Mouse (Mus musculus): ENCODE data around the gene Tmed8. TPM values are rescaled to one million over a fixed set of nuclear protein-coding genes. Genes with fewer than 3 reads are reported as not detected.
"Not testable (repeated sequence)": the region's sequence is repeated elsewhere in the genome, so short reads cannot be mapped to it uniquely, and the experiment has no call there.

Tmed8 gene
- polyA plus RNA-seq, 1 experiment, result 3.3 TPM

DNA sequence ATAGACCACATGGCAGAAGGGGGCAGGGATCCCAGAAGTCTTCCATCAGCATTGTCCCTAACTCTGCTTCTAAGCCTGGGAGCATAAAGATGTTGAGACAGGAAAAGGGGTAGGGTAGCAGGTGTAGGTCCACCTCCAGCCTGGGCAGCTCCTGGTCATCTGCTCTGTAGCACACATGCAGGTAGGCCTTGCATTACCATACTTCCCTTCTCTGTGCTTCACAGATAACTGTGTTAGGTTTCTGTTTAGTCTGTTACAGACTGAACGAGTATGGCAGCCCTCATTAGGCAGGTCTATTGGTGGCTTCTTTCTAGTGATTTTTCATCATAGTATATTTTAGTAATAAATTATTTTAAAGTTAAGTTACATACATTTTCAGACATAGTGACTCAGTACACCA, 39.9 kb downstream of the Tmed8 start:
- Histone ChIP-seq H3K27me3 (ENCODE audit: control insufficient read depth, insufficient read depth, low read length) (no peaks in the 10 kb centered on the region), H3K27ac (ENCODE audit: control insufficient read depth, insufficient read depth, low read depth, low read length) (no peak overlapping the region), H3K36me3 (ENCODE audit: control insufficient read depth, insufficient read depth, low read length) (no peaks in the 10 kb centered on the region), H3K4me3 (ENCODE audit: control insufficient read depth, low read depth, low read length) (no peak overlapping the region), H3K4me1 (ENCODE audit: control insufficient read depth, insufficient read depth, low read length) (peaks cover 9% of the 10 kb centered on the region)
- TF ChIP-seq POLR2A (IDR thresholded peaks at IDR 0.05; ENCODE audit: control insufficient read depth, low read depth, low read length) (no peak), CTCF (IDR thresholded peaks at IDR 0.05; ENCODE audit: control insufficient read depth, insufficient read depth, insufficient replicate concordance, low read depth, low read length) (no peak)

DNA sequence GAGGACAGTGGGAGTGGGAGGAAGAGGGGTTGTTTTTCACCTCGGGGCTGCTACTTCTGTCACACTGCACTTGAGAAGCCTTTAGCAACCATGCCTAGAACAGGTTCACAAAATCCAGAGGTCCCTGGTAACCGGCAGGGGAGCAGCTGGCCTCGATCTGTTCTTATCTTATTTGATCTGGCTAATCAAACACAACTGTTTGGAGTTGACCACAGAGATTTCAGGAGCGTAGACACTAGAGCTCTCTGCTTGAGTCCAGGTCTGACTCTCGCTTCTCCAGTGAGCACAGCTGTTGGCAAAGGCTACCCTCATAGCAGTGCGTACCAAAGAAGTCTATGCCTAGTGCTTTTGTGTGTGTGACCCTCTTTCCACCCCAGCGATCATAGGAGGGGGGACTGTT, 42.2 kb downstream of the Tmed8 start:
- no peaks in the 10 kb centered on the region for H3K36me3 ChIP-seq (ENCODE audit: control insufficient read depth, insufficient read depth, low read length)
- no peak for TF ChIP-seq CTCF (IDR thresholded peaks at IDR 0.05; ENCODE audit: control insufficient read depth, insufficient read depth, insufficient replicate concordance, low read depth, low read length)
- no peak for TF ChIP-seq POLR2A (IDR thresholded peaks at IDR 0.05; ENCODE audit: control insufficient read depth, low read depth, low read length)
- H3K4me1 ChIP-seq (ENCODE audit: control insufficient read depth, insufficient read depth, low read length), result peaks cover 9% of the 10 kb centered on the region
- no peaks in the 10 kb centered on the region for H3K27me3 ChIP-seq (ENCODE audit: control insufficient read depth, insufficient read depth, low read length)
- no peak overlapping the region; the same call in 1 of the 2 replicates for H3K4me3 ChIP-seq (ENCODE audit: control insufficient read depth, low read depth, low read length)
- no peak overlapping the region for H3K27ac ChIP-seq (ENCODE audit: control insufficient read depth, insufficient read depth, low read depth, low read length)

DNA sequence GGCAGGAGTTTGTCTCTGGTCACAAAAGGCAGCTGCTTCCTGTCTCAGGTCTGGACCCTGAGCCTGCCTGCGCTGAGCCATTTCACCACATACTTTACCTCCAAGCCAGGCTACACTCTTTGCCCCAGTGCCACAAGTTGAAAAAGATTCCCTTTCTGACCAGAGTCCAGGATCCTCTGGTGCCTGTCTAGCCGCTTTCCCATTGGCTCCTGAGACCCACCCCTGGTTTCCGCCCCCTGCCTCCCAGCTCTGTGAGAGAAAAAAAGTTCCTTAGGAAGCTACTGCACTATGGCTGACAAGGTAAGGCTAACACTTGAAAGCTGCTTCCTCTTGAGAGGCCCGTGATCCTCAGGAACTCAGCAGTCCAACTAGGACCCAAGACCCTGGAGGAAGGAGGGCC, 42.9 kb downstream of the Tmed8 start:
- H3K4me1 ChIP-seq (ENCODE audit: control insufficient read depth, insufficient read depth, low read length), result peaks cover 9% of the 10 kb centered on the region
- H3K27me3 ChIP-seq (ENCODE audit: control insufficient read depth, insufficient read depth, low read length), result no peaks in the 10 kb centered on the region
- H3K36me3 ChIP-seq (ENCODE audit: control insufficient read depth, insufficient read depth, low read length), result no peaks in the 10 kb centered on the region
- peak overlapping the region; percentile 20 for H3K4me3 ChIP-seq (ENCODE audit: control insufficient read depth, low read depth, low read length)
- 0 out of 2 replicates have a peak overlapping the region, but pooled peaks have one; percentile 3 for H3K27ac ChIP-seq (ENCODE audit: control insufficient read depth, insufficient read depth, low read depth, low read length)
- TF ChIP-seq POLR2A (IDR thresholded peaks at IDR 0.05; ENCODE audit: control insufficient read depth, low read depth, low read length), result no peak
- TF ChIP-seq CTCF (IDR thresholded peaks at IDR 0.05; ENCODE audit: control insufficient read depth, insufficient read depth, insufficient replicate concordance, low read depth, low read length), result no peak

DNA sequence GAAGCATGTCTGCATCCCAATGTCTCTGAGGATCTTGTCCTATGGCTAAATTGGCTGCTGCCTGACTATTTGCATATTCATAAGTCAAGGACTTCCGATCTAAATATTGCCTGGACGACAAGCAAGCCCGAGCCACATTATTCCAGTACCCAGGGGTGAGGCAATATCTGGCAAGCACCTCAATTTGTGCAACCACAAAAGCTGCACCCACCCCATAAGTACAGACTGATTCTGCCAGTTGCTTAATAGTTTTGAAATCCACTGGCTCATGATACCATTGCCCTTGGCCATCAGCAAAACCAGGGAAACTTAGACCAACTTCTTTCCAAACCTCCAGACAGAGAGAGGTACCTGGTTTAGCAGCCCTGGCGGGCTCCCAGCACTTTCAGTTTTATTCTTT, 45.8 kb downstream of the Tmed8 start:
- not testable (repeated sequence) for H3K36me3 ChIP-seq (ENCODE audit: control insufficient read depth, insufficient read depth, low read length); H3K27me3 ChIP-seq (ENCODE audit: control insufficient read depth, insufficient read depth, low read length); H3K27ac ChIP-seq (ENCODE audit: control insufficient read depth, insufficient read depth, low read depth, low read length); H3K4me3 ChIP-seq (ENCODE audit: control insufficient read depth, low read depth, low read length); H3K4me1 ChIP-seq (ENCODE audit: control insufficient read depth, insufficient read depth, low read length)

DNA sequence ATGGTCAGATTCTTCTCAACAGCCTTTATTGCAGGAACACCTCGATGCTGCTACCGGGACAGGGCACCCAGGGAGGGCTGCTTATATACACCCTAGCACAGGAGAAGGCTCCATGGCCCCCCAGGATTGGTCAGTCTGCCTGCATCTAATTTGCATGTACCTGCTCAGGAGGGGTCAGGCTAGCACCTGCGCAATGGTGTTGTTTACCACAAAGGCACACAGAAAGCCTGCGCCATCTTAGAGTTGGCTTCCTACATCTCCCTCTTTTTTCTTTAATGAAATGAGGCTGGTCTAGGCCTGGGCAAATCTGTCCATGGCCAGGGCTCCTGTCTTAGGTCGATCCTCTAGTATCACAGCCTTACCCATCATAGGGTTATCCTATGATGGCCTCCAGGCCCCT, 50.8 kb downstream of the Tmed8 start:
- no peak for TF ChIP-seq CTCF (IDR thresholded peaks at IDR 0.05; ENCODE audit: control insufficient read depth, insufficient read depth, insufficient replicate concordance, low read depth, low read length)
- no peak for TF ChIP-seq POLR2A (IDR thresholded peaks at IDR 0.05; ENCODE audit: control insufficient read depth, low read depth, low read length)
- no peaks in the 10 kb centered on the region for H3K36me3 ChIP-seq (ENCODE audit: control insufficient read depth, insufficient read depth, low read length)
- peaks cover 3% of the 10 kb centered on the region for H3K4me1 ChIP-seq (ENCODE audit: control insufficient read depth, insufficient read depth, low read length)
- no peaks in the 10 kb centered on the region for H3K27me3 ChIP-seq (ENCODE audit: control insufficient read depth, insufficient read depth, low read length)
- H3K27ac ChIP-seq (ENCODE audit: control insufficient read depth, insufficient read depth, low read depth, low read length), result no peak overlapping the region
- no peak overlapping the region for H3K4me3 ChIP-seq (ENCODE audit: control insufficient read depth, low read depth, low read length)

DNA sequence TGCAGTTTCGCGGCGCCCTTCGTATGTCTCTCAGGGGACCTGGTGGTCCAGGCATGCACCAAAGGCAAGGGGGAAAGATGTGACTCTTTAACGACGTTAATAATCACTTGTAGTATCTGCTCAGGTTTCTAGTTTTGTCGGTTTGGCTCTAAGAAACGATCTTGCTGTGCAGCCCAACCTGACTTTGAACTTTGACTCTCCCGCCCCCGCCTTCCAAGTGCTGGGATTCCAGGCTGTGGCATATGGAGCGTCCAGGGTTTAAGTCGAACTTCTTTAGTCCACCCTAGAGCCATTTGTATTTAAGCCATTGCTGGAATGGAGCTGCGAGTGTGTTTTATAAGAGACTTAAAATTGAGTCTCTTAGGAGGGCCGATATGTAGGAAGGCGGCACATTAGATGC, 52.1 kb downstream of the Tmed8 start:
- H3K27me3 ChIP-seq (ENCODE audit: control insufficient read depth, insufficient read depth, low read length), result no peaks in the 10 kb centered on the region
- TF ChIP-seq POLR2A (IDR thresholded peaks at IDR 0.05; ENCODE audit: control insufficient read depth, low read depth, low read length) (no peak), CTCF (IDR thresholded peaks at IDR 0.05; ENCODE audit: control insufficient read depth, insufficient read depth, insufficient replicate concordance, low read depth, low read length) (no peak)
- peak overlapping the region; percentile 99 for H3K27ac ChIP-seq (ENCODE audit: control insufficient read depth, insufficient read depth, low read depth, low read length)

DNA sequence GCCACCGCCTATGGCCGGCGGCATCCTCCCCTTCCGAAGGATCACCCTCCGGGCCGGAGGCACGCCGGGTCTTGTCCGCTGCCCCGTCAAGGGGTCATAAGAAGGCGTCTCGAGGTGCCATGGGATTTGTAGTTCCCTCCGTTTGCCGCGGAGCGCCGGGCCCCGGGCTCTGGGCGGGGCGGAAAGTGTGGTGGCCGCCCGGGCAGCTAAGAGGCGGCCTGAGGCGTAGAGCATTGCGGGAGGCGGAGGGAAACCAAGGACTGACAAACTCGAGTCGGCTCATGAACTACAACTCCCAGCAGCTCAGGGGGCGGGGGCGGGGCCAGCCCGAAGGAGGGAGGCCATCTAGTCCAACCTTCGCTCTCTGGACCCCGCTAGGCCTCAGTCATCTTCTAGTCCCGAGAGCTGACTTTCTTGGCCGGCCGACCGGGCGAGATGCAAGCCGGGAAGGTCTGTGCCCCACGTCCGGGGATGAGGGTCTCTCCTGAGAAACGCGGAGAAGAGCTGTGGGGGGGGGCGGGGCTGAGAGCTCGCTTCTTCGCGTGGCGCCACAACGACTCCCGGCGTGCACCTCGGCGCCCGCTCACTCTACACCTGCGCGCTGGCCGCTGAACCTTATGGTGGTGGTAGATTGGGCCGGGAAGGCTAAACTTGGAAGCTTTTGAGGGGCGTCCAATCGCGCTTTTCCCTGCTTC, 52.7 kb downstream of the Tmed8 start, which contains the start of gene Pomt2:
Gene Pomt2 (minus strand): TSS at position 574 of the 695 bp plus-strand sequence.
- Histone ChIP-seq H3K27ac (ENCODE audit: control insufficient read depth, insufficient read depth, low read depth, low read length) (peak within 1 kb of the TSS; percentile 99), H3K36me3 (ENCODE audit: control insufficient read depth, insufficient read depth, low read length) (no peaks in the 10 kb centered on the region), H3K27me3 (ENCODE audit: control insufficient read depth, insufficient read depth, low read length) (no peaks in the 10 kb centered on the region), H3K4me3 (ENCODE audit: control insufficient read depth, low read depth, low read length) (peak within 1 kb of the TSS; percentile 97), H3K4me1 (ENCODE audit: control insufficient read depth, insufficient read depth, low read length) (peaks cover 3% of the 10 kb centered on the region)
- TF ChIP-seq CTCF (IDR thresholded peaks at IDR 0.05; ENCODE audit: control insufficient read depth, insufficient read depth, insufficient replicate concordance, low read depth, low read length) (no peak), POLR2A (IDR thresholded peaks at IDR 0.05; ENCODE audit: control insufficient read depth, low read depth, low read length) (peak; percentile 75)

More for the DNA sequence above, 52.1 kb downstream of the Tmed8 start:
- peaks cover 3% of the 10 kb centered on the region for H3K4me1 ChIP-seq (ENCODE audit: control insufficient read depth, insufficient read depth, low read length)
- H3K4me3 ChIP-seq (ENCODE audit: control insufficient read depth, low read depth, low read length), result peak overlapping the region; percentile 97
- H3K36me3 ChIP-seq (ENCODE audit: control insufficient read depth, insufficient read depth, low read length), result no peaks in the 10 kb centered on the region
